Mouse (Mus musculus): ENCODE data around the gene Stmn3.

DNA sequence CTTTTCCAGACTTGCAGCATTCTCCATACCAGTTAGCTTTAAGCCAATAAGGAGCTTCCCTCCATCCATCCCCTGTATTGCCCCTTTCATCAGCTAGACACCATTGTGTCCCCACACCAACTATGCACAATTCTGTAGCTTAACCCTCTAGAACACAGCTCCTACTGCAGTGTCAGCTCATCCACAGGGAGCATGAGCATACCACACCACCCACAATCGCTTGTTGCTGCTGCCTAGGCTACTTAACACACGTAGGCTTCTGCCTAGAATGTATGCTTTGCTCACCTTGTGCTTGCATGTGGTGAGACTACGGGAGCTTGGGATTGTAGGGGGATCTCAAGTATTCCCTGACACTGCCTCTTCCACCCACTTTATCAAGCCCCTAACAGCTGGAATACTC is 42.5 kb upstream of the Stmn3 start:
- TF ChIP-seq CTCF (IDR thresholded peaks at IDR 0.05; ENCODE audit: low read depth) (no peak), EP300 (optimal IDR thresholded peaks at IDR 0.05) (no peak)
